Mouse (Mus musculus): ENCODE results near the gene Mcrip2. TPM values are rescaled to one million over a fixed set of nuclear protein-coding genes. Genes with fewer than 3 reads are reported as not detected.

Mcrip2 gene
- polyA plus RNA-seq, 1 experiment from 2014 or later, result 40.0 TPM

DNA sequence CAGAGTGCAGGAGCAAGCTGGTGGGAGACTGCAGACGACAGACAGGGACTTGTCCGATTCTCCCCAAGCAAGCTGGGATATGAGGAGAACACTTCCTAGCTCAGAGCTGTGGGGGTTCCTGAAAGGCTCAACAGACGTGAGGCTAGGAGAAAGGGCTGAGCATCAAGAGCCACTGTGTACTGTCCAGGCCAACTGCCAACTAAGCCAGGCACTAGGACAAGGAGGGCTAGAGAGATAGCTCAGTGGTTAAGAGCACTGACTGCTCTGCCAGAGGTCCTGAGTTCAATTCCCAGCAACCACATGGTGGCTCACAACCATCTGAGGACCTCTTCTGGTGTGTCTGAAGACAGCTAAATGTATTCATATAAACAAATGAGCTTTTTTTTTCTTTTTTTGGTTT, 26.1 kb downstream of the Mcrip2 start:
- WGBS, result 88% methylated on average over 3 of the region's 3 CpGs
- no peak overlapping the region for H3K4me3 ChIP-seq (ENCODE audit: low read length)
- peaks cover 53% of the 10 kb centered on the region for H3K36me3 ChIP-seq (ENCODE audit: control insufficient read depth, insufficient read depth, low read length)
- ATAC-seq (ENCODE audit: low FRiP score, low TSS enrichment), result no peak
- peaks cover 14% of the 10 kb centered on the region for H3K4me1 ChIP-seq (ENCODE audit: control insufficient read depth, insufficient read depth, low read length)
- no peak overlapping the region for H3K27ac ChIP-seq (ENCODE audit: low read depth, low read length)
- no peak overlapping the region for H3K9ac ChIP-seq (ENCODE audit: low read depth, low read length)
- no peak overlapping the region for H3K4me2 ChIP-seq (replicated peaks; ENCODE audit: low read depth, low read length)
- H3K27me3 ChIP-seq (ENCODE audit: control insufficient read depth, insufficient read depth, low read length), result no peaks in the 10 kb centered on the region
- H3K9me3 ChIP-seq (ENCODE audit: control insufficient read depth, low read length), result no peaks in the 10 kb centered on the region

DNA sequence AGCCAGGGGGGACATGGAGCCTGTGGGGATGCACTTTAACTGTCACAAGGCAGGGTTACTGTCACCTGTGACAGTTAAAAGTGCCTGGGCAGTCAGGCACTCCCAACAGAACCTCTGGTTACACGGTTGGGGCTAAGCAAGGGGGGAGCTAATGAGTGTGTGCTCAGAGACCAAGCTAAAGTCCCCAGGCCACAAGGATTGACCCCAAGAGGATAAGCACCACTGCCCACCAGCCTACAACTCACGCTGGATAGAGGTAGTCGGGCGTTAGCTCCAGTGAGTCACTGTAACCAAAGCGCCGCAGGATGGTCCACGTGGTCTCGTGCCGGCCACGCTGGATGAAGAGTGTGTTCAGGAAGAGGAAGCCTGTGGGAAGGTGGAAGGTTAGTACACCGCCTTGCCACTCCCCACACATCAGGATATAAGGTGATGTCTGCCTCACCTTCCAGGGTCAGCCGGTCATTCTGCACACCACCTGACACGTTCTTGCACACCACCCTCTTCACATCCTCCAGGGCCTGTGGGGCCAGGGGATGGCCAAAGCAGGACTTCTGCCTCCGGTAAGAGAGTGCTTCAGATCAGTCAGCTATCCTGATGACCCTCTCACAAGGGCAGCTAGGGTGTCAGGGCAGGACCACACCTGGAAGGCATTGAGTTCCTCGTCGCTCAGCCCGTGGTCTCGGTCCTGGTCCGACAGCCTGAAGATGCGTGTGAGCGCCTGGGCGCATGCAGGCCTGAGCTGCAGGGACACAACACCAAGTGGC, 27.3 kb downstream of the Mcrip2 start, which contains the start of gene Gm20683:
Gene Gm20683, minus strand, starts transcription at position 647 of the 764 bp plus-strand sequence.
- Histone ChIP-seq H3K27me3 (ENCODE audit: control insufficient read depth, insufficient read depth, low read length) (no peaks in the 10 kb centered on the region), H3K4me3 (ENCODE audit: low read length) (no peak within 1 kb of the TSS), H3K36me3 (ENCODE audit: control insufficient read depth, insufficient read depth, low read length) (peaks cover 47% of the 10 kb centered on the region), H3K4me1 (ENCODE audit: control insufficient read depth, insufficient read depth, low read length) (peaks cover 25% of the 10 kb centered on the region), H3K27ac (ENCODE audit: low read depth, low read length) (no peak within 1 kb of the TSS), H3K9me3 (ENCODE audit: control insufficient read depth, low read length) (no peaks in the 10 kb centered on the region), H3K4me2 (replicated peaks; ENCODE audit: low read depth, low read length) (no peak within 1 kb of the TSS), H3K9ac (ENCODE audit: low read depth, low read length) (no peak within 1 kb of the TSS)
- ATAC-seq (ENCODE audit: low FRiP score, low TSS enrichment), result no peak
- WGBS, result 91% methylated on average over 22 of the region's 22 CpGs

DNA sequence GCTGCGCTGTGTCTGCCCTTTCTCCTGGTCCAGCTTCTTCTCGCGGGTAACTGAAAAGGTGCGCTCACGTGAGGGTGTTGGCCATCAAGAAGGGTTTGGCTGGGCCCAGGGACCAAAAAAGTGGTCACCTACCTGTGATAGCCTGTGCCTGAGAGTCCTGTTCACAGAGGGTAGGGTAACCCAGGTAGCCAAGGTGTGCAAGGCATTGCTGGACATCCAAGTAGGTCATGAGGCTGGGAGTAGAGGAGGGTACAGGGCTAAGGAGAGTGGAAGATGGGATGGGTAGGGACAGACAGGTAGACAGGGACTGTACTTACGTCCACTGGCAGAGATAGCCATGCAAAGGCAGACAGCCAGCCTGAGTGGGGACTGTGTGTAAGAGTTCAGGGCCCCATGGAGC, 28.0 kb downstream of the Mcrip2 start:
- Histone ChIP-seq H3K27ac (ENCODE audit: low read depth, low read length) (no peak overlapping the region), H3K4me1 (ENCODE audit: control insufficient read depth, insufficient read depth, low read length) (peaks cover 30% of the 10 kb centered on the region), H3K9ac (ENCODE audit: low read depth, low read length) (no peak overlapping the region), H3K4me2 (replicated peaks; ENCODE audit: low read depth, low read length) (no peak overlapping the region), H3K36me3 (ENCODE audit: control insufficient read depth, insufficient read depth, low read length) (peaks cover 48% of the 10 kb centered on the region), H3K9me3 (ENCODE audit: control insufficient read depth, low read length) (no peaks in the 10 kb centered on the region), H3K4me3 (ENCODE audit: low read length) (no peak overlapping the region), H3K27me3 (ENCODE audit: control insufficient read depth, insufficient read depth, low read length) (no peaks in the 10 kb centered on the region)
- WGBS, result 93% methylated on average over 6 of the region's 6 CpGs
- ATAC-seq (ENCODE audit: low FRiP score, low TSS enrichment), result no peak

GRCm38 (mm10) chr17:25839455-25840235, 28.9 kb downstream of the Mcrip2 start:
- Histone ChIP-seq H3K9ac (ENCODE audit: low read depth, low read length) (peak overlapping the region; percentile 34; the same call in 1 of the 2 replicates), H3K27me3 (ENCODE audit: control insufficient read depth, insufficient read depth, low read length) (no peaks in the 10 kb centered on the region), H3K27ac (ENCODE audit: low read depth, low read length) (no peak overlapping the region), H3K4me2 (replicated peaks; ENCODE audit: low read depth, low read length) (no peak overlapping the region), H3K36me3 (ENCODE audit: control insufficient read depth, insufficient read depth, low read length) (peaks cover 54% of the 10 kb centered on the region), H3K9me3 (ENCODE audit: control insufficient read depth, low read length) (no peaks in the 10 kb centered on the region), H3K4me3 (ENCODE audit: low read length) (no peak overlapping the region), H3K4me1 (ENCODE audit: control insufficient read depth, insufficient read depth, low read length) (peaks cover 38% of the 10 kb centered on the region)
- ATAC-seq (ENCODE audit: low FRiP score, low TSS enrichment), result no peak
- WGBS, result 82% methylated on average over 14 of the region's 14 CpGs

GRCm38 (mm10) chr17:25838904-25839303, 29.7 kb downstream of the Mcrip2 start:
- H3K4me1 ChIP-seq (ENCODE audit: control insufficient read depth, insufficient read depth, low read length), result peaks cover 45% of the 10 kb centered on the region
- WGBS, result 86% methylated on average over 4 of the region's 4 CpGs
- ATAC-seq (ENCODE audit: low FRiP score, low TSS enrichment), result no peak
- H3K27ac ChIP-seq (ENCODE audit: low read depth, low read length), result no peak overlapping the region
- no peaks in the 10 kb centered on the region for H3K27me3 ChIP-seq (ENCODE audit: control insufficient read depth, insufficient read depth, low read length)
- H3K36me3 ChIP-seq (ENCODE audit: control insufficient read depth, insufficient read depth, low read length), result peaks cover 54% of the 10 kb centered on the region
- no peak overlapping the region for H3K9ac ChIP-seq (ENCODE audit: low read depth, low read length)
- H3K4me3 ChIP-seq (ENCODE audit: low read length), result no peak overlapping the region
- H3K9me3 ChIP-seq (ENCODE audit: control insufficient read depth, low read length), result no peaks in the 10 kb centered on the region
- H3K4me2 ChIP-seq (replicated peaks; ENCODE audit: low read depth, low read length), result no peak overlapping the region

- WGBS, result 60% methylated on average over 3 of the region's 3 CpGs
- peak overlapping the region; percentile 78 for H3K4me2 ChIP-seq (replicated peaks; ENCODE audit: low read depth, low read length)
- H3K4me1 ChIP-seq (ENCODE audit: control insufficient read depth, insufficient read depth, low read length), result peaks cover 39% of the 10 kb centered on the region
- H3K9me3 ChIP-seq (ENCODE audit: control insufficient read depth, low read length), result no peaks in the 10 kb centered on the region
- peak overlapping the region; percentile 12; the same call in 1 of the 2 replicates for H3K27ac ChIP-seq (ENCODE audit: low read depth, low read length)
- H3K36me3 ChIP-seq (ENCODE audit: control insufficient read depth, insufficient read depth, low read length), result peaks cover 54% of the 10 kb centered on the region
- no peak for ATAC-seq (ENCODE audit: low FRiP score, low TSS enrichment)
- H3K9ac ChIP-seq (ENCODE audit: low read depth, low read length), result 0 out of 2 replicates have a peak overlapping the region, but pooled peaks have one; percentile 56
- H3K4me3 ChIP-seq (ENCODE audit: low read length), result no peak overlapping the region; the same call in 1 of the 2 replicates
- H3K27me3 ChIP-seq (ENCODE audit: control insufficient read depth, insufficient read depth, low read length), result no peaks in the 10 kb centered on the region
Observed at GRCm38 (mm10) chr17:25837533-25837932, 31.0 kb downstream of the Mcrip2 start.

- Histone ChIP-seq H3K4me3 (ENCODE audit: low read length) (peak within 1 kb of the TSS; percentile 35), H3K36me3 (ENCODE audit: control insufficient read depth, insufficient read depth, low read length) (peaks cover 49% of the 10 kb centered on the region), H3K27me3 (ENCODE audit: control insufficient read depth, insufficient read depth, low read length) (no peaks in the 10 kb centered on the region), H3K4me1 (ENCODE audit: control insufficient read depth, insufficient read depth, low read length) (peaks cover 39% of the 10 kb centered on the region), H3K27ac (ENCODE audit: low read depth, low read length) (peak within 1 kb of the TSS; percentile 31), H3K4me2 (replicated peaks; ENCODE audit: low read depth, low read length) (peak within 1 kb of the TSS; percentile 78), H3K9me3 (ENCODE audit: control insufficient read depth, low read length) (no peaks in the 10 kb centered on the region), H3K9ac (ENCODE audit: low read depth, low read length) (peak within 1 kb of the TSS; percentile 56)
- ATAC-seq (ENCODE audit: low FRiP score, low TSS enrichment), result no peak
- 4% methylated on average over 29 of the region's 29 CpGs for WGBS
Observed at GRCm38 (mm10) chr17:25837076-25837410, 31.5 kb downstream of the Mcrip2 start, which contains the start of gene Rhbdl1. Gene Rhbdl1, minus strand, starts transcription at chr17:25837295.

- peak overlapping the region; percentile 31 for H3K27ac ChIP-seq (ENCODE audit: low read depth, low read length)
- no peak for ATAC-seq (ENCODE audit: low FRiP score, low TSS enrichment)
- peaks cover 46% of the 10 kb centered on the region for H3K36me3 ChIP-seq (ENCODE audit: control insufficient read depth, insufficient read depth, low read length)
- H3K4me3 ChIP-seq (ENCODE audit: low read length), result peak overlapping the region; percentile 35
- peaks cover 44% of the 10 kb centered on the region for H3K4me1 ChIP-seq (ENCODE audit: control insufficient read depth, insufficient read depth, low read length)
- peak overlapping the region; percentile 78 for H3K4me2 ChIP-seq (replicated peaks; ENCODE audit: low read depth, low read length)
- WGBS, result 22% methylated on average over 23 of the region's 23 CpGs
- peak overlapping the region; percentile 56 for H3K9ac ChIP-seq (ENCODE audit: low read depth, low read length)
- no peaks in the 10 kb centered on the region for H3K9me3 ChIP-seq (ENCODE audit: control insufficient read depth, low read length)
- H3K27me3 ChIP-seq (ENCODE audit: control insufficient read depth, insufficient read depth, low read length), result no peaks in the 10 kb centered on the region
Observed at GRCm38 (mm10) chr17:25836397-25837075, 32.0 kb downstream of the Mcrip2 start.
